Mouse (Mus musculus) liver, adult 2 months (tissue): Measurements from ENCODE around the gene Psph.

Source experiments
- CTCF ChIP-seq: fragments of 200-500 bp; IDR thresholded peaks from 2 replicates; pipeline ENCODE4 v1.5.1; 2011; ENCODE audit warnings: low read depth, low read length, control low read depth
- POLR2A ChIP-seq: fragments of 200-500 bp; IDR thresholded peaks from 2 replicates; pipeline ENCODE4 v1.6.1; 2011; ENCODE audit warnings: low read length, control low read depth; ENCODE audit not compliant: insufficient read depth; ENCODE audit errors: extremely low read depth

DNA sequence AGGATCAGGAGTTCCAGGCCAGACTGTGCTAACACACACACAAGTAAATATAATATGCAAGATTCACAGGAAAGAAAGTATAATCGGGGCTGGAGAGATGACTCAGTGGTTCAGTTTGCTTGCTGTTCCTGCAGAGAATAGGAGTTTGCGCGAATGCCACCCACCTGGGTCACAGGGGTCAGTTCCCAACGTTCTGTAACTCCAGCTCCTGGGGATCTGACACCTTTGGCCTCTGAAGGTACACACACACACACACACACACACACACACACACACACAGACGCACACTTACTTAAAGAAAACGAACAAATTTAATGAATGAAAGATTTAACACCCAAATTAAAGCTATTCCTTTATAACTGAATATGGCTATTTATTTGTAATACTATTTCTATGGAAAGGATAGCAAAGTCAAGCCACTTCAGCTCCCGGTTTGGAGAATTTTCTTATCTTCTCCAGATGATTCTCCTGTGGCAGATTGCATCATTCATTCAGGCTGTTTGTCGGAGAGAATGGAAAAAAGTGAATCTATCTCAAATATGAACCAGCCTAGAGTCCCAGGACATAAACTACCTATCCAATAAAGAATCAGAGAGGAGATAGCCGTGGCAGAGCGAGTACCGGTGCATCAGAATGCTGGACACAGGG, 8.8 kb downstream of the Psph start:
- TF ChIP-seq POLR2A, result no peak
- TF ChIP-seq CTCF, result no peak
